Mouse (Mus musculus) embryo, embryonic 10.5 days (tissue): ENCODE results near the gene Ntn1.
A peak's percentile ranks its signal among the peaks of the same experiment; 100 is the strongest.

ENCODE experiments used
- DNase-seq: peaks from one replicate; pipeline ENCODE4 v3.0.0-alpha.2; 2015; ENCODE audit warnings: low spot score

Ntn1 gene

GRCm38 (mm10) chr11:68407266-68407926 is 6.8 kb upstream of the Ntn1 start:
- DNase-seq: no peak

- DNase-seq: no peak
These were observed 5.0 kb upstream of the Ntn1 start for GRCm38 (mm10) chr11:68405576-68405975.

GRCm38 (mm10) chr11:68404185-68404584 is 3.6 kb upstream of the Ntn1 start:
- no peak for DNase-seq

- no peak for DNase-seq
These were observed 805 bp upstream of the Ntn1 start for GRCm38 (mm10) chr11:68401428-68401827.

GRCm38 (mm10) chr11:68400021-68400671 is 477 bp downstream of the Ntn1 start:
- DNase-seq: peak; percentile 73

- DNase-seq: peak; percentile 90
These were observed 1.0 kb downstream of the Ntn1 start for GRCm38 (mm10) chr11:68399548-68400020.

- DNase-seq: no peak
These were observed 1.6 kb downstream of the Ntn1 start for GRCm38 (mm10) chr11:68398891-68399547.

- no peak for DNase-seq
These were observed 5.1 kb downstream of the Ntn1 start for GRCm38 (mm10) chr11:68395546-68395945.

GRCm38 (mm10) chr11:68394749-68395148 is 5.9 kb downstream of the Ntn1 start:
- DNase-seq: no peak

GRCm38 (mm10) chr11:68393897-68394490 is 6.6 kb downstream of the Ntn1 start:
- DNase-seq: no peak

- DNase-seq: peak; percentile 21
These were observed 10.0 kb downstream of the Ntn1 start for GRCm38 (mm10) chr11:68390381-68391287.

GRCm38 (mm10) chr11:68389621-68390020 is 11.0 kb downstream of the Ntn1 start:
- peak; percentile 58 for DNase-seq

GRCm38 (mm10) chr11:68388655-68389015 is 12.0 kb downstream of the Ntn1 start:
- DNase-seq: peak; percentile 26

GRCm38 (mm10) chr11:68387971-68388654 is 12.5 kb downstream of the Ntn1 start:
- DNase-seq: peak; percentile 40

- no peak for DNase-seq
These were observed 13.2 kb downstream of the Ntn1 start for GRCm38 (mm10) chr11:68387441-68387760.

- DNase-seq: peak; percentile 77
These were observed 13.8 kb downstream of the Ntn1 start for GRCm38 (mm10) chr11:68386589-68387440.

- DNase-seq: peak; percentile 48
These were observed 14.6 kb downstream of the Ntn1 start for GRCm38 (mm10) chr11:68385921-68386588.

- DNase-seq: peak; percentile 58
These were observed 15.4 kb downstream of the Ntn1 start for GRCm38 (mm10) chr11:68385021-68385821.

- peak; percentile 58 for DNase-seq
These were observed 16.0 kb downstream of the Ntn1 start for GRCm38 (mm10) chr11:68384592-68385020.
